Mouse (Mus musculus): Measurements from ENCODE around the gene Padi4.

Gene Padi4

DNA sequence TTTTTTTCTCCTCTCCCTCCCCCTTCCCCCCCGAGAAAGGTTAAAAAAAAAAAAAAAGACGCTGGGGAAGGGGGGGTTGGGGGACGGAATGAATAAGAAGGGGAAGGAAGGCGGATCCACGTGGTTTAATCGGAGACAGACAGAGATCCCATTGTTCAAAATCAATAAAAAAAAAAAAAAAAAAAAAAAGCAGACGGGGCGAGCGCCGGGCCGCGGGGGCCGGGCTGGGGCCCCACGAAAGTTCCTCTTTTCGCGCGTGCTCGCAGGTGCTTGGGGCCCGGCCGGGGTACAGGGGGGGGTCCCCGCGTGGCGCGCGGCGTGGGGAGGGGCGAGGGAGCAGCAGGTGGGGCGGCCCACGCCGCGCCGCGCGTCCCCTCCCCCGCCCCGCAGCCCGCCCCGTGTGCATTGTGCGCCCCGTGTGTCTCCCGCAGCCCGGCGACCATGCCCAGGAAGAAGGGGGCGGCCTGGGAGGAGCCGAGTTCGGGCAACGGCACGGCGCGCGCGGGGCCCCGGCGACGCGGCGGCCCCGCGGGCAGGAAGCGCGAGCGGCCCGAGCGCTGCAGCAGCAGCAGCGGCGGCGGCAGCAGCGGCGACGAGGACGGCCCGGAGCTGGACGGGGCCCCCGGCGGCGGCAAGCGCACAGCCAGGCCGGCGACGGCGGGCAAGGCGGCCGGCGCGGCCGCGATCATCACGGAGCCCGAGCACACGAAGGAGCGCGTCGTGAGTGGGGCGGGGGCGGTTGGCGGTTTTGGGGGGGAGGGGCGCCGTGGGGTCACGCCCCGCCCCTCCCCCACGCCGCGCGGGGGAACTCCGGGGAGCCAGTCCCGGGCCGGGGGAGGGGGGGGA, 72.1 kb downstream of the Padi4 start:
- DNase-seq (ENCODE audit: low read depth): peak; percentile 77

DNA sequence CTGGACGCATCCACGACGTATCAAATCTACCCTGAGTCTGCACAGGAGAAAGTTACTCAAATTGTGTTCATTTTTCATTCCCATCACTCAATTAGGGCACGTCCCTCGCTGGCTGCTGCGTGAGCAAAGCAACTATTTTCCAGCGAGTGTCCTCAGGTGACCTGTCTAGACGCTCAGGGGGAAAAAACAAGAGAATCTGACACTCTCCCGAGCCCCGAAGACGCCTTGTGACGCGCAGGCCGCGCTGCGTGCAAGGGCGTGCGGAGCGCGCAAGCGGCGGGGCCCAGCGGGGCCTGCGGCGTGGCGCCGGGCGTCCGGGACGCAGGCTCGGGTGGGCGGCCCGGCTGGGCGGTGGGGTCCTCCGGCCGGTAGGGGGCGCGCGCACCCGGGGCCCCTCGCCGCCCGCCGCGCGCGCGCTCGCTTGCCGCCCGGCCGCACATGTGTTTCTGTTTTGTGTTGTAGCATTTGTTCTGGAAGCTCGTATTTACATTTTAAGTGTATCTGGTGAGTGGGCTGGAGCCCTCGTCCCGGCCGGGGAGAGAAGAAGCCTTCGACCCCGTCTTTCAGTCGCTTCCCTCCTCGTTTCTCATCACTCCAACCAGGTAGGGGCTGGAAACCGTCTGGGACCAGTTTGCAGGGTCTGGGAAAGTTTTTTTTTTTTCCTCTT, 72.9 kb downstream of the Padi4 start:
- peak; percentile 88 for DNase-seq (ENCODE audit: low read depth)

DNA sequence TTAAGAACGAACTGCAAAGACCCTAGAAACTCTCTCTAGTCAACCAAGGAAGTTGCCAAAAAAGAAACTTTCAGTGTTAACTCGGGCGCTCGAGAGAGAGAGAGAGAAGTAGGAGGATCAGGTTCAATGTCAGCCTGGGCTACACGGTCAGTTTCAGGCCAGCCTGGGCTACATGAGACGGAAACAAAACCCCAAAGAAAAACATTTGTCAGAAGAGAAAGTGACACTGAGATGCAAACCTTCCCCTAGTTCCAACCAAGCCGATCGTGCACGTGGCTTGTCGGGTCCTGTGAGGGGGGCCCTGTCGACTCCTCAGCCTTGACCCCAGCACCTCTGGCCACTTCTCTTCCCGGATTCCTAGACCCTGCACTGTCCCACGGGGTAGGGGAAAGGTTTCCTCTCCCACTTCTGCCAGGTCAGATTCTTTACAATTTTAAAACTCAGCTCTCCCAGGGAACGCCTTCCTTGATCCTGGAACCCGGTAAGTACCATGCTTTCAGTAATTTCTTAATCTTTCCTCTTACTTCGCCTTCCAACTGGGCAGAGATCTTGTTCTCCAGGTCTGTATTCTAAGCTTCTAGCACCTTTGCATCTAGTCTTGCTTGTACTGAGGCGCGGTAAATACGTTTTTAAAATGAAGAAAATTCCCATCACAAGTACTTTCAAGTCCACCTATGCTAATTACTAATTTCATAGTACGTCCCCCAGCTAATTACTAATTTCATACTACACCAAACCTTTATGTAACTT, 73.6 kb downstream of the Padi4 start, which contains the start of gene Rcc2:
Gene Rcc2 (plus strand): TSS at position 273 of the 750 bp plus-strand sequence.
- peak; percentile 70 for DNase-seq (ENCODE audit: low read depth)

DNA sequence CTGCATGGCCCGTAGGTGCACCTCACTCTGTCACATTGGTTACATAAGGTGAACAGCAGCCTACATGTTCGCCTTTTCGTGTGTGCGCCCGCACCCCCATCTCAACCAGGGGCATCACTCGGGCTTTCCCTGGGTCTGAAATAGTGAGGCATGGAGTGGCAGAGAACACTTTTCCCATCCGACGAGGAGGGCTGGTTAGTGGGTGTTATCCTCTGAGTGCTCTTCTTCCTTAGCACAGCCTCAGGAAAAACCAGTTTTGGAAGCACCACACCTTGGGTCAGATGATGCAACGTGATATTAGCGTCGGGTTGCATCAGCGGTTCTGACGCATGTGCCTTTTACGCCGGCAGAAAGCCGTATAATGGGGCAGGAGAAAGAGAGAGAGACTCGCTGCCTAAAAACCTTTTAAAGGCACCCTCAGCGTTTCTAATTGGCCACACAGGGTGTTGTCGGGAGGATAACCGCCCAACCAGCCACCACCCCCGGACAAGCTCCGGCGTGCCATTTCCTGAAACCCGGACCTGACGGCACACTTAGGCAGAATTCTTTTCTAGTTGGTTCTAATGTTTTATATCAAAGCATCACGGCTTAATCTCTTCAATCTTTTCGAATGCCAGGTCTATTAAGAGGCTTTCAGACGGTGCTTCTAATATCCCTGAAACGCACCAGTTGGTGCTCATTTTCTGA, 74.5 kb downstream of the Padi4 start:
- DNase-seq (ENCODE audit: low read depth): peak; percentile 87

All from naive thymus-derived CD4-positive, alpha-beta T cell, adult 2 months (primary cell).